Mouse (Mus musculus) lung, postnatal 0 days (tissue): ENCODE data around the gene Fbxl17. TPM values are rescaled to one million over a fixed set of nuclear protein-coding genes. Genes with fewer than 3 reads are reported as not detected.
A peak's percentile ranks its signal among the peaks of the same experiment; 100 is the strongest.

Experiments used
- ATAC-seq: fragments of 200-750 bp; cut with Nextera tagmentation; 2 replicates; pipeline ENCODE4 v1.8.0; 2017; ENCODE audit warnings: moderate library complexity
- DNase-seq: peaks from one replicate; pipeline ENCODE4 v3.0.0-alpha.2; 2016; ENCODE audit warnings: low spot score
- H3K27ac ChIP-seq: fragments of 300-500 bp; sonication (generic); 2 replicates; pipeline ENCODE4 v1.5.1; 2014; ENCODE audit warnings: antibody characterized with exemption, mild to moderate bottlenecking, low read length, mixed read lengths
- H3K27me3 ChIP-seq: fragments of 300-500 bp; sonication (generic); replicated peaks from 2 replicates; pipeline ENCODE4 v1.6.1; 2014; ENCODE audit warnings: low read length, mixed read lengths; ENCODE audit not compliant: insufficient read depth
- H3K36me3 ChIP-seq: fragments of 300-500 bp; sonication (generic); 2 replicates; pipeline ENCODE4 v1.6.1; 2014; ENCODE audit warnings: low read length, mixed read lengths; ENCODE audit not compliant: insufficient read depth
- H3K4me1 ChIP-seq: fragments of 300-500 bp; sonication (generic); 2 replicates; pipeline ENCODE4 v1.6.1; 2014; ENCODE audit warnings: antibody characterized with exemption, low read depth, low read length, mixed read lengths; ENCODE audit not compliant: insufficient read depth
- H3K4me2 ChIP-seq: fragments of 300-500 bp; sonication (generic); replicated peaks from 2 replicates; pipeline ENCODE4 v1.6.1; 2014; ENCODE audit warnings: low read depth, mild to moderate bottlenecking, low read length, moderate library complexity, mixed read lengths
- H3K4me3 ChIP-seq: fragments of 300-500 bp; sonication (generic); 2 replicates; pipeline ENCODE4 v1.5.1; 2014; ENCODE audit warnings: low read depth, low read length
- H3K9ac ChIP-seq: fragments of 300-500 bp; sonication (generic); replicated peaks from 2 replicates; pipeline ENCODE4 v1.6.1; 2014; ENCODE audit warnings: low read depth, mild to moderate bottlenecking
- H3K9me3 ChIP-seq: fragments of 300-500 bp; sonication (generic); 2 replicates; pipeline ENCODE4 v1.6.1; 2016; ENCODE audit warnings: low read length, mixed read lengths
- CTCF ChIP-seq: IDR thresholded peaks from 2 replicates; pipeline ENCODE4 v1.5.1; 2016; ENCODE audit warnings: antibody characterized with exemption, mild to moderate bottlenecking
- EP300 ChIP-seq: IDR thresholded peaks from 2 replicates; pipeline ENCODE4 v1.6.1; 2016; ENCODE audit warnings: antibody characterized with exemption, mild to moderate bottlenecking, control low read depth
- WGBS: fragments of 180-500 bp; shearing (Covaris S2); extraction: QIAGEN DNeasy Blood & Tissue Kit; methylation state at CpG from one replicate; pipeline ENCODE4 v1.1.7; 2014; 5-methylcytosine and 5-hydroxymethylcytosine counted together
- polyA plus RNA-seq: library from polyadenylated mRNA; unstranded; fragments of >200 nt; fragmentation: Nextera tagmentation; extraction: Ambion mirVana; gene quantifications from 2 replicates; pipeline ENCODE4 v1.2.1, GENCODE M21; 2015

The Fbxl17 gene
- polyA plus RNA-seq, 1 experiment from 2014 or later = 6.9 TPM

- no peak overlapping the region for H3K4me3 ChIP-seq
- no peaks in the 10 kb centered on the region for H3K36me3 ChIP-seq
- WGBS = 72% methylated on average over 8 of the region's 8 CpGs
- TF ChIP-seq EP300 = no peak
- no peak for TF ChIP-seq CTCF
- H3K27ac ChIP-seq = no peak overlapping the region
- no peak overlapping the region for H3K4me2 ChIP-seq
- H3K4me1 ChIP-seq = no peaks in the 10 kb centered on the region; the same call in 1 of the 2 replicates
- H3K9me3 ChIP-seq = no peaks in the 10 kb centered on the region
- DNase-seq (no peak), ATAC-seq (no peak)
- H3K27me3 ChIP-seq = no peaks in the 10 kb centered on the region
- no peak overlapping the region for H3K9ac ChIP-seq
These were observed 310.5 kb downstream of the Fbxl17 start for GRCm38 (mm10) chr17:63189274-63189673.

- no peak for TF ChIP-seq CTCF
- no peak for TF ChIP-seq EP300
- Histone ChIP-seq H3K4me1 (no peaks in the 10 kb centered on the region; the same call in 1 of the 2 replicates), H3K36me3 (no peaks in the 10 kb centered on the region), H3K9ac (no peak overlapping the region), H3K9me3 (no peaks in the 10 kb centered on the region), H3K27ac (no peak overlapping the region), H3K4me2 (0 out of 2 replicates have a peak overlapping the region, but pooled peaks have one; percentile 11), H3K27me3 (no peaks in the 10 kb centered on the region), H3K4me3 (no peak overlapping the region)
- WGBS = 24% methylated on average over 9 of the region's 9 CpGs
- DNase-seq (peak; percentile 77), ATAC-seq (peak; percentile 75)
These were observed 314.3 kb downstream of the Fbxl17 start for GRCm38 (mm10) chr17:63185531-63185930.

- no peak for TF ChIP-seq CTCF
- TF ChIP-seq EP300 = no peak
- H3K4me1 ChIP-seq = no peaks in the 10 kb centered on the region; the same call in 1 of the 2 replicates
- H3K27me3 ChIP-seq = no peaks in the 10 kb centered on the region
- DNase-seq (no peak), ATAC-seq (no peak)
- H3K9ac ChIP-seq = no peak overlapping the region
- no peaks in the 10 kb centered on the region for H3K36me3 ChIP-seq
- no peak overlapping the region for H3K4me2 ChIP-seq
- H3K9me3 ChIP-seq = no peaks in the 10 kb centered on the region
- WGBS = 62% methylated on average over 10 of the region's 10 CpGs
- H3K27ac ChIP-seq = no peak overlapping the region
- H3K4me3 ChIP-seq = no peak overlapping the region
These were observed 314.8 kb downstream of the Fbxl17 start for GRCm38 (mm10) chr17:63184844-63185504.

- H3K4me3 ChIP-seq = no peak overlapping the region
- ATAC-seq (no peak), DNase-seq (no peak)
- 72% methylated on average over 3 of the region's 3 CpGs for WGBS
- H3K36me3 ChIP-seq = no peaks in the 10 kb centered on the region
- H3K9ac ChIP-seq = no peak overlapping the region
- H3K9me3 ChIP-seq = no peaks in the 10 kb centered on the region
- no peak overlapping the region for H3K4me2 ChIP-seq
- H3K27me3 ChIP-seq = no peaks in the 10 kb centered on the region
- H3K4me1 ChIP-seq = no peaks in the 10 kb centered on the region; the same call in 1 of the 2 replicates
- TF ChIP-seq CTCF = no peak
- no peak for TF ChIP-seq EP300
- no peak overlapping the region for H3K27ac ChIP-seq
These were observed 316.4 kb downstream of the Fbxl17 start for GRCm38 (mm10) chr17:63183431-63183830.

GRCm38 (mm10) chr17:63181661-63182060, 318.2 kb downstream of the Fbxl17 start:
- WGBS = 71% methylated on average over 5 of the region's 5 CpGs

GRCm38 (mm10) chr17:63180042-63180441, 319.8 kb downstream of the Fbxl17 start:
- Histone ChIP-seq H3K9me3 (no peaks in the 10 kb centered on the region), H3K27me3 (no peaks in the 10 kb centered on the region), H3K27ac (no peak overlapping the region), H3K4me2 (no peak overlapping the region), H3K4me1 (no peaks in the 10 kb centered on the region), H3K36me3 (no peaks in the 10 kb centered on the region), H3K4me3 (no peak overlapping the region), H3K9ac (no peak overlapping the region)
- 80% methylated on average over 3 of the region's 3 CpGs for WGBS
- TF ChIP-seq CTCF (no peak), EP300 (no peak)
- DNase-seq (no peak), ATAC-seq (no peak)

More at GRCm38 (mm10) chr17:63181661-63182060, 318.2 kb downstream of the Fbxl17 start:
- ATAC-seq (no peak), DNase-seq (no peak)
- Histone ChIP-seq H3K27me3 (no peaks in the 10 kb centered on the region), H3K9ac (no peak overlapping the region), H3K27ac (no peak overlapping the region), H3K9me3 (no peaks in the 10 kb centered on the region), H3K36me3 (no peaks in the 10 kb centered on the region), H3K4me2 (no peak overlapping the region), H3K4me3 (no peak overlapping the region), H3K4me1 (no peaks in the 10 kb centered on the region; the same call in 1 of the 2 replicates)
- TF ChIP-seq CTCF (no peak), EP300 (no peak)
